Mouse (Mus musculus) B cell, adult 2 months (primary cell): ENCODE data around the gene Trim63.

Source experiments
- DNase-seq, 2 experiments: peaks; one replicate each; pipeline ENCODE4 v3.0.0; 2022

The Trim63 gene

GRCm38 (mm10) chr4:134343071-134344031 lies 28.4 kb downstream of the Trim63 start, which contains the start of gene Slc30a2:
Slc30a2 (plus strand) TSS chr4:134343181.
- DNase-seq: no peak

- DNase-seq: no peak
Observed at GRCm38 (mm10) chr4:134344620-134345019, 29.7 kb downstream of the Trim63 start.

- DNase-seq: no peak
Observed at GRCm38 (mm10) chr4:134345802-134346201, 30.9 kb downstream of the Trim63 start.

- DNase-seq: no peak
Observed at GRCm38 (mm10) chr4:134348078-134348477, 33.2 kb downstream of the Trim63 start.

- no peak for DNase-seq
Observed at GRCm38 (mm10) chr4:134348545-134348944, 33.6 kb downstream of the Trim63 start.

GRCm38 (mm10) chr4:134349829-134350228 lies 34.9 kb downstream of the Trim63 start:
- no peak for DNase-seq

GRCm38 (mm10) chr4:134350641-134351040 lies 35.7 kb downstream of the Trim63 start:
- no peak for DNase-seq

- DNase-seq: no peak
Observed at GRCm38 (mm10) chr4:134351329-134352260, 36.7 kb downstream of the Trim63 start.

- no peak for DNase-seq
Observed at GRCm38 (mm10) chr4:134352261-134352707, 37.4 kb downstream of the Trim63 start.

- no peak for DNase-seq
Observed at GRCm38 (mm10) chr4:134352929-134353328, 38.0 kb downstream of the Trim63 start.

- no peak for DNase-seq
Observed at GRCm38 (mm10) chr4:134353527-134354409, 38.8 kb downstream of the Trim63 start.

- no peak for DNase-seq
Observed at GRCm38 (mm10) chr4:134355841-134356452, 41.0 kb downstream of the Trim63 start.

GRCm38 (mm10) chr4:134356591-134357460 lies 41.9 kb downstream of the Trim63 start:
- peak; percentile 77 to 79 for DNase-seq

GRCm38 (mm10) chr4:134357461-134357771 lies 42.5 kb downstream of the Trim63 start:
- no peak for DNase-seq

GRCm38 (mm10) chr4:134359649-134360048 lies 44.7 kb downstream of the Trim63 start:
- DNase-seq: no peak

- DNase-seq: peak; percentile 44 to 62
Observed at GRCm38 (mm10) chr4:134361215-134361614, 46.3 kb downstream of the Trim63 start.

- DNase-seq: no peak
Observed at GRCm38 (mm10) chr4:134362124-134362523, 47.2 kb downstream of the Trim63 start.

- DNase-seq: peak; percentile 87 to 90
Observed at GRCm38 (mm10) chr4:134362586-134362985, 47.7 kb downstream of the Trim63 start.

- no peak for DNase-seq
Observed at GRCm38 (mm10) chr4:134365280-134365679, 50.4 kb downstream of the Trim63 start.

- peak; percentile 32 to 48 for DNase-seq
Observed at GRCm38 (mm10) chr4:134370649-134371221, 55.8 kb downstream of the Trim63 start.
